Mouse (Mus musculus) gastrocnemius, postnatal 14 days (tissue): ENCODE data around the gene Zfp93. TPM values are rescaled to one million over a fixed set of nuclear protein-coding genes. Genes with fewer than 3 reads are reported as not detected.

ENCODE experiments used
- DNase-seq: peaks from one replicate; pipeline ENCODE4 v3.0.0; 2021; ENCODE audit warnings: mixed read lengths
- intact Hi-C: fragments of 180-260 bp; cut with DNase I; formaldehyde crosslinking; loops from one replicate; pipeline ENCODE4 v1.15.1; 2025; ENCODE audit warnings: low total_unique reads
- total RNA-seq, 2 experiments: library from RNA; stranded (reverse); gene quantifications; 2 replicates each; pipeline ENCODE4 v1.2.3; 2021

Gene Zfp93
- total RNA-seq, 2 experiments from 2014 or later, result 3.0 to 3.7 TPM

GRCm38 (mm10) chr7:24325675-24326128, 55.5 kb downstream of the Zfp93 start:
- intact Hi-C loops, result no loop called here
- no peak for DNase-seq

DNA sequence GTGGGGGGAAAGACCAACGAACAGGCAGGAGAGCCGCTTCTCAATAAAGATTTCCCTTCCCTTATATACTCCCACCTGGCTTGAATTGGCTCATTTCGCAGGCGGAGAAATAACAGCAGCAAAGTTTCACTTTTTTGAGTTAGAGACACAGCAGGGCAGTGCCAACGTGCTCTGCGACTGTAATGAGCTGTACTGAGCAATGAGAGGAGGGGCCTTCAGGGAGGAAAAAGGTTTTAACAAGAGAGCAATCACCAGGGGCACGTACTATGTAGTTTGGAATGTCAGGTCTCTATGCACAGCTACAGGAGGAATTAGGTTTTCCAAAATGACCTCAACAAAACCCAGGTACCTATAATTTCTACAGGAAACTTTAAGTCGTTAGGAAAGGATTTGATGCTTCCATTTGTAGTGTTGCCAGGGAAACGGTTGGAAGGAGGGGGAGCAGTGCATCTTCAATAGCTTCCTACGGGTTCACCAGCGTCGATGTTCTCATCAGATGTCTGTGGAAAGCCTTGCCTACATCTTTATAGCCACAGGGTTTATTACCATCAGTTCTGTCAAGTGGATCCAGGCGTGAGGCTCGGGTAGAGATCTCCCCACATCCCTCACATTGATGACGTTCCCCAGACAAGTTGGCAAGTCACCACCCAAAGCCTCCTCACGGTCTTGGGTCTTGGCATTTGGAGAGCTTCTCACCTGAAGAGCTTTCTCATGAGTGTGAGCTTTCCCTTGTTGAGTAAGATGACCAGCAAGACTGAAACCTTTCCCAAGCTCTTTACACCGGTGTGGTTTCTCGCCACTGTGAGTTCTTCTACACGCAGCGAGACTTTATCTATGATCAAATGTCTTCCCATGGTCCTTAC, 56.3 kb downstream of the Zfp93 start:
- DNase-seq, result no peak
- intact Hi-C loops, result no loop called here

Other genes starting within 250 kb of the Zfp93 start
- not detected for gene Vmn1r183, start 217.2 kb upstream of the Zfp93 start, total RNA-seq
- 1 to 10 TPM; 5.8 to 6.0 TPM for gene Zfp180, start 188.5 kb upstream of the Zfp93 start, total RNA-seq
- 1 to 10 TPM; 2.7 to 3.5 TPM for gene Zfp112, start 158.1 kb upstream of the Zfp93 start, total RNA-seq
- gene Zfp235, start 136.3 kb upstream of the Zfp93 start, total RNA-seq, result 1 to 10 TPM; 3.8 to 4.0 TPM
- gene Zfp114, start 95.4 kb upstream of the Zfp93 start, total RNA-seq, result under 1 TPM in 1 of 2 experiments, not detected in 1; 0.51 TPM
- 1 to 10 TPM; 3.6 to 4.7 TPM for gene Zfp111, start 59.0 kb upstream of the Zfp93 start, total RNA-seq
- gene Zfp109, start 32.9 kb upstream of the Zfp93 start, total RNA-seq, result 1 to 10 TPM; 1.5 to 1.7 TPM
- 1 to 10 TPM; 1.4 TPM for gene Zfp108, start 15.6 kb upstream of the Zfp93 start, total RNA-seq
- gene Zfp61, start 30.8 kb downstream of the Zfp93 start, total RNA-seq, result 1 to 10 TPM; 2.6 to 3.8 TPM
- gene Zfp94, start 46.2 kb downstream of the Zfp93 start, total RNA-seq, result 1 to 10 TPM; 1.7 to 2.4 TPM
- not detected for gene Tescl, start 63.5 kb downstream of the Zfp93 start, total RNA-seq
- not detected for gene Lypd5, start 78.8 kb downstream of the Zfp93 start, total RNA-seq
- under 1 TPM; 0.29 to 0.33 TPM for gene Kcnn4, start 99.8 kb downstream of the Zfp93 start, total RNA-seq
- gene Smg9, start 129.2 kb downstream of the Zfp93 start, total RNA-seq, result 1 to 10 TPM; 9.2 to 9.5 TPM
- under 1 TPM in 1 of 2 experiments, not detected in 1; 0.12 TPM for gene Irgc1, start 181.9 kb downstream of the Zfp93 start, total RNA-seq
- 1 to 10 TPM in 1 of 2 experiments, under 1 TPM in 1; 0.84 to 1.2 TPM for gene Plaur, start 192.1 kb downstream of the Zfp93 start, total RNA-seq
- 10 to 100 TPM in 1 of 2 experiments, 1 to 10 TPM in 1; 5.3 to 17.7 TPM for gene Cadm4, start 211.6 kb downstream of the Zfp93 start, total RNA-seq
- gene Zfp428, start 236.6 kb downstream of the Zfp93 start, total RNA-seq, result 1 to 10 TPM; 6.4 to 8.3 TPM
- gene AC161166.1, start 242.0 kb downstream of the Zfp93 start, total RNA-seq, result not detected